Mouse (Mus musculus): ENCODE results near the gene Psmb8.

GRCm38 (mm10) chr17:34205746-34206176, 8.2 kb downstream of the Psmb8 start:
- TF ChIP-seq CTCF (IDR thresholded peaks at IDR 0.05; ENCODE audit: extremely low read depth, insufficient read depth, low read length): peak; percentile 37
- TF ChIP-seq POLR2A (IDR thresholded peaks at IDR 0.05; ENCODE audit: extremely low read depth, insufficient read depth, low read length): no peak
